Mouse (Mus musculus) hindbrain, embryonic 15.5 days (tissue): ENCODE results near the gene Mien1. TPM values are rescaled to one million over a fixed set of nuclear protein-coding genes. Genes with fewer than 3 reads are reported as not detected.

ENCODE experiments used
- ATAC-seq: fragments of 200-750 bp; cut with Nextera tagmentation; 2 replicates; pipeline ENCODE4 v1.8.0; 2017; ENCODE audit warnings: low read depth, moderate number of reproducible peaks, moderate TSS enrichment; ENCODE audit not compliant: low FRiP score
- H3K27ac ChIP-seq: fragments of 300-500 bp; sonication (generic); replicated peaks from 2 replicates; pipeline ENCODE4 v1.5.1; 2015; ENCODE audit warnings: mild to moderate bottlenecking, inconsistent platforms
- H3K27me3 ChIP-seq: fragments of 300-500 bp; sonication (generic); 2 replicates; pipeline ENCODE4 v1.6.1; 2015; ENCODE audit warnings: control low read depth, inconsistent platforms
- H3K36me3 ChIP-seq: fragments of 300-500 bp; sonication (generic); 2 replicates; pipeline ENCODE4 v1.6.1; 2015; ENCODE audit warnings: control low read depth, inconsistent platforms
- H3K4me1 ChIP-seq: fragments of 300-500 bp; sonication (generic); replicated peaks from 2 replicates; pipeline ENCODE4 v1.6.1; 2015; ENCODE audit warnings: control low read depth, inconsistent platforms
- H3K4me2 ChIP-seq: fragments of 300-500 bp; sonication (generic); 2 replicates; pipeline ENCODE4 v1.6.1; 2015; ENCODE audit warnings: moderate library complexity, mild to moderate bottlenecking, inconsistent platforms
- H3K4me3 ChIP-seq: fragments of 300-500 bp; sonication (generic); 2 replicates; pipeline ENCODE4 v1.5.1; 2015; ENCODE audit warnings: mild to moderate bottlenecking, inconsistent platforms
- H3K9ac ChIP-seq: fragments of 300-500 bp; sonication (generic); 2 replicates; pipeline ENCODE4 v1.6.1; 2015; ENCODE audit warnings: inconsistent platforms
- H3K9me3 ChIP-seq: fragments of 300-500 bp; sonication (generic); 2 replicates; pipeline ENCODE4 v1.6.1; 2016; ENCODE audit warnings: control low read depth, inconsistent platforms
- WGBS: fragments of 180-500 bp; shearing (Covaris S2); methylation state at CpG from one replicate; pipeline ENCODE4 v1.1.7; 2015; 5-methylcytosine and 5-hydroxymethylcytosine counted together
- polyA plus RNA-seq: library from polyadenylated mRNA; unstranded; fragments of >200 nt; fragmentation: Nextera tagmentation; extraction: Ambion mirVana; gene quantifications from 2 replicates; pipeline ENCODE4 v1.2.1, GENCODE M21; 2015

Mien1 gene
- polyA plus RNA-seq, 1 experiment from 2014 or later = 250 TPM

- WGBS = 72% methylated on average over 6 of the region's 6 CpGs
- no peak for ATAC-seq
- H3K9me3 ChIP-seq = no peaks in the 10 kb centered on the region
- peaks cover 5% of the 10 kb centered on the region for H3K4me1 ChIP-seq
- no peak overlapping the region for H3K4me2 ChIP-seq
- no peak overlapping the region for H3K27ac ChIP-seq
- no peak overlapping the region for H3K4me3 ChIP-seq
- peaks cover 16% of the 10 kb centered on the region for H3K27me3 ChIP-seq
- H3K9ac ChIP-seq = no peak overlapping the region
- no peaks in the 10 kb centered on the region for H3K36me3 ChIP-seq
These were observed 45.5 kb downstream of the Mien1 start for GRCm38 (mm10) chr11:98393317-98393716.

GRCm38 (mm10) chr11:98392645-98393044, 46.1 kb downstream of the Mien1 start:
- H3K4me2 ChIP-seq = no peak overlapping the region
- H3K27me3 ChIP-seq = peaks cover 21% of the 10 kb centered on the region
- WGBS = 58% methylated on average over 4 of the region's 4 CpGs
- no peak overlapping the region for H3K27ac ChIP-seq
- no peak overlapping the region for H3K9ac ChIP-seq
- no peaks in the 10 kb centered on the region for H3K36me3 ChIP-seq
- peaks cover 5% of the 10 kb centered on the region for H3K4me1 ChIP-seq
- no peaks in the 10 kb centered on the region for H3K9me3 ChIP-seq
- H3K4me3 ChIP-seq = no peak overlapping the region
- no peak for ATAC-seq

GRCm38 (mm10) chr11:98392034-98392433, 46.8 kb downstream of the Mien1 start:
- no peak overlapping the region for H3K27ac ChIP-seq
- no peak for ATAC-seq
- 20% methylated on average over 7 of the region's 8 CpGs for WGBS
- H3K4me3 ChIP-seq = no peak overlapping the region
- H3K9ac ChIP-seq = no peak overlapping the region
- H3K9me3 ChIP-seq = no peaks in the 10 kb centered on the region
- H3K4me1 ChIP-seq = peaks cover 5% of the 10 kb centered on the region
- peaks cover 27% of the 10 kb centered on the region for H3K27me3 ChIP-seq
- no peaks in the 10 kb centered on the region for H3K36me3 ChIP-seq
- H3K4me2 ChIP-seq = no peak overlapping the region

- no peak for ATAC-seq
- Histone ChIP-seq H3K4me2 (no peak overlapping the region), H3K4me3 (no peak overlapping the region), H3K27me3 (peaks cover 34% of the 10 kb centered on the region), H3K9me3 (no peaks in the 10 kb centered on the region), H3K27ac (no peak overlapping the region), H3K9ac (no peak overlapping the region), H3K4me1 (peaks cover 8% of the 10 kb centered on the region), H3K36me3 (no peaks in the 10 kb centered on the region)
- 73% methylated on average over 12 of the region's 12 CpGs for WGBS
These were observed 48.6 kb downstream of the Mien1 start for GRCm38 (mm10) chr11:98390141-98390540.

GRCm38 (mm10) chr11:98389221-98389780, 49.5 kb downstream of the Mien1 start:
- 23% methylated on average over 9 of the region's 9 CpGs for WGBS
- H3K9ac ChIP-seq = no peak overlapping the region
- H3K36me3 ChIP-seq = no peaks in the 10 kb centered on the region
- H3K9me3 ChIP-seq = no peaks in the 10 kb centered on the region
- ATAC-seq = no peak
- H3K4me1 ChIP-seq = peaks cover 8% of the 10 kb centered on the region
- no peak overlapping the region for H3K27ac ChIP-seq
- H3K27me3 ChIP-seq = peaks cover 34% of the 10 kb centered on the region
- no peak overlapping the region for H3K4me3 ChIP-seq
- H3K4me2 ChIP-seq = no peak overlapping the region

- WGBS = 76% methylated on average over 10 of the region's 10 CpGs
These were observed 50.5 kb downstream of the Mien1 start for GRCm38 (mm10) chr11:98388282-98388681.

More at GRCm38 (mm10) chr11:98388282-98388681, 50.5 kb downstream of the Mien1 start:
- H3K9ac ChIP-seq = no peak overlapping the region
- no peaks in the 10 kb centered on the region for H3K9me3 ChIP-seq
- no peaks in the 10 kb centered on the region for H3K36me3 ChIP-seq
- H3K4me3 ChIP-seq = no peak overlapping the region
- H3K4me2 ChIP-seq = no peak overlapping the region
- ATAC-seq = no peak
- peaks cover 4% of the 10 kb centered on the region; the same call in 1 of the 2 replicates for H3K4me1 ChIP-seq
- no peak overlapping the region for H3K27ac ChIP-seq
- peaks cover 34% of the 10 kb centered on the region for H3K27me3 ChIP-seq

Other genes starting within 250 kb of the Mien1 start
- gene Med1, start 245.7 kb downstream of the Mien1 start, polyA plus RNA-seq = 55.3 and 56.0 TPM in 2 replicates
- 8.4 and 8.9 TPM in 2 replicates for gene Cdk12, start 235.9 kb downstream of the Mien1 start, polyA plus RNA-seq
- 20.9 and 28.6 TPM in 2 replicates for gene Neurod2, start 109.3 kb downstream of the Mien1 start, polyA plus RNA-seq
- 6.1 and 6.9 TPM in 2 replicates for gene Ppp1r1b, start 90.6 kb downstream of the Mien1 start, polyA plus RNA-seq
- 36.5 and 40.3 TPM in 2 replicates for gene Stard3, start 80.6 kb downstream of the Mien1 start, polyA plus RNA-seq
- 0.39 TPM in 1 of 2 replicates, not detected in the other for gene Tcap, start 55.2 kb downstream of the Mien1 start, polyA plus RNA-seq
- gene Pnmt, start 52.5 kb downstream of the Mien1 start, polyA plus RNA-seq = 3.7 and 4.0 TPM in 2 replicates
- gene Pgap3, start 38.5 kb downstream of the Mien1 start, polyA plus RNA-seq = 7.4 and 9.6 TPM in 2 replicates
- 8.9 and 9.0 TPM in 2 replicates for gene Erbb2, start 26.5 kb downstream of the Mien1 start, polyA plus RNA-seq
- gene Grb7, start 7.4 kb upstream of the Mien1 start, polyA plus RNA-seq = 1.1 and 1.3 TPM in 2 replicates
- gene Ikzf3, start 107.0 kb upstream of the Mien1 start, polyA plus RNA-seq = 0.29 TPM in 1 of 2 replicates, not detected in the other
- gene Zpbp2, start 112.1 kb upstream of the Mien1 start, polyA plus RNA-seq = 0.13 and 0.25 TPM in 2 replicates
- gene Ormdl3, start 148.4 kb upstream of the Mien1 start, polyA plus RNA-seq = 103 and 108 TPM in 2 replicates
- not detected in 2 replicates for gene Lrrc3c, start 159.3 kb upstream of the Mien1 start, polyA plus RNA-seq
- 0.48 and 0.54 TPM in 2 replicates for gene Gm12355, start 186.7 kb upstream of the Mien1 start, polyA plus RNA-seq
- not detected in 2 replicates for gene Gsdma3, start 187.4 kb upstream of the Mien1 start, polyA plus RNA-seq
- gene Gsdma2, start 207.8 kb upstream of the Mien1 start, polyA plus RNA-seq = not detected in 2 replicates
- 0.09 TPM in 1 of 2 replicates, not detected in the other for gene Gsdma, start 225.4 kb upstream of the Mien1 start, polyA plus RNA-seq
- 193 and 204 TPM in 2 replicates for gene Psmd3, start 243.6 kb upstream of the Mien1 start, polyA plus RNA-seq